Mouse (Mus musculus) liver, postnatal 0 days (tissue): Measurements from ENCODE around the gene Ost4.

ENCODE experiments used
- CTCF ChIP-seq: sonication (generic); IDR thresholded peaks from 2 replicates; pipeline ENCODE4 v1.5.1; 2016; ENCODE audit warnings: antibody characterized with exemption, low read depth
- EP300 ChIP-seq: IDR thresholded peaks from 2 replicates; pipeline ENCODE4 v1.6.1; 2016; ENCODE audit warnings: antibody characterized with exemption, low read depth, mild to moderate bottlenecking

DNA sequence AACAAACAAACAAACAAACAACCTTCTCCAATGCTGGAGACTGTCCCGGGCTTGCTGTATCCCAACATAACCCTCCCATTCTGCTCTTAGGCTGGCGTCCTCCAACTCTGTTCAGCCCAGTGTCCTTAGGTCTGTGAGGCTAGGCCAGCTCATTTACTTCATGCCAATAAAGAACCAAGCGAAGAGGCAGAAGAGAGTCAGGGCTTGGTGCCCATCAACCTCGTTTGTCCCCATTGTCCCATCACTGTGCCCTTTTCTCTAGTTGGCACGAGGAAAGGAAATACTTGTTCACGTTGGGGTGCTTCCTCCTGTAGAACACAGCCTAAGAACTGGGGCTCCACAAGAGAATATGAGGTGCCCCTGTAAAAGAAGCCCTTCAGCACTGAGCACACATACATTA is 44.1 kb upstream of the Ost4 start:
- TF ChIP-seq CTCF (no peak), EP300 (no peak)
